Mouse (Mus musculus) cortical plate, adult 2 months (tissue): ENCODE data around the gene Atxn7l1.

Experiments used
- CTCF ChIP-seq: fragments of 200-500 bp; IDR thresholded peaks from 2 replicates; pipeline ENCODE4 v1.5.1; 2011; ENCODE audit warnings: mild to moderate bottlenecking, control low read depth, low read length; ENCODE audit not compliant: insufficient read depth; ENCODE audit errors: extremely low read depth
- POLR2A ChIP-seq: fragments of 200-500 bp; IDR thresholded peaks from 2 replicates; pipeline ENCODE4 v1.6.1; 2011; ENCODE audit warnings: mild to moderate bottlenecking, low read length, control low read depth; ENCODE audit not compliant: insufficient read depth; ENCODE audit errors: extremely low read depth

DNA sequence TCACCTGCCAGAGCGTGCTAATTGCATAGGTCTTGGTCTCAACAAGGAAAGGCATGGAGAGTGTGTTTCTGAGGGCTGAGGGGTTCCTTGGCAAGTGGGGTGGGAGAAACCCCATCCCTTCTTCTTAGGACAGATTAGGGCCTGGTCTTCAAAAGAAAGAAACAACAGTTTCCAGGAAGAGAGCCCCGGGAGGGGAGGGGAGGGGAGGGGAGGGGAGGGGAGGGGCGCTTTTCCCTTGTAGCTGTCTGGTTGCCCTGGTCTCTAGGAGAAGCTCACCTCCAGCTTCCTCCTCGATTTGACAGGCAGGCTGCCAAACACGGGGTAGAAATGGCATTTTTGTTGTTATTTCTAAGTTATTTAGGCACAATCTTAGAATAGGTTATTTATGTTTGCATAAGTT, 159.0 kb downstream of the Atxn7l1 start:
- no peak for TF ChIP-seq CTCF
- TF ChIP-seq POLR2A, result no peak
